Mouse (Mus musculus) right cerebral cortex, postnatal 25 days (tissue): ENCODE measurements at regions not wholly inside any gene's neighbourhood (a gene's known extent, or its start where the extent isn't known, plus 50 kb on each side); places are given as distances from the start of the nearest gene placed in this dataset.

Experiments used
- DNase-seq: peaks from one replicate; pipeline ENCODE4 v3.0.0; 2022

GRCm38 (mm10) chr9:27557886-27558285 lies 161.3 kb downstream of the Spata19 start:
- no peak for DNase-seq

GRCm38 (mm10) chr9:27558286-27558685 lies 161.7 kb downstream of the Spata19 start:
- no peak for DNase-seq

GRCm38 (mm10) chr9:27568372-27569053 lies 171.9 kb downstream of the Spata19 start:
- DNase-seq: no peak

- no peak for DNase-seq
Measured at GRCm38 (mm10) chr9:27569054-27569387, 172.4 kb downstream of the Spata19 start.

- DNase-seq: no peak
Measured at GRCm38 (mm10) chr9:27617096-27617839, 173.3 kb upstream of the Opcml start.

GRCm38 (mm10) chr9:27634901-27635300 lies 155.7 kb upstream of the Opcml start:
- DNase-seq: no peak

- no peak for DNase-seq
Measured at GRCm38 (mm10) chr9:27640611-27641010, 150.0 kb upstream of the Opcml start.

- DNase-seq: no peak
Measured at GRCm38 (mm10) chr9:27643312-27643711, 147.3 kb upstream of the Opcml start.

GRCm38 (mm10) chr9:27643916-27644315 lies 146.7 kb upstream of the Opcml start:
- no peak for DNase-seq

GRCm38 (mm10) chr9:27645435-27645834 lies 145.1 kb upstream of the Opcml start:
- DNase-seq: no peak

GRCm38 (mm10) chr9:27646100-27646499 lies 144.5 kb upstream of the Opcml start:
- DNase-seq: no peak

- DNase-seq: no peak
Measured at GRCm38 (mm10) chr9:27646956-27647355, 143.6 kb upstream of the Opcml start.

- no peak for DNase-seq
Measured at GRCm38 (mm10) chr9:27658001-27658400, 132.6 kb upstream of the Opcml start.

GRCm38 (mm10) chr9:27661431-27662300 lies 128.9 kb upstream of the Opcml start:
- no peak for DNase-seq

GRCm38 (mm10) chr9:27663230-27663629 lies 127.3 kb upstream of the Opcml start:
- no peak for DNase-seq

GRCm38 (mm10) chr9:27665659-27666058 lies 124.9 kb upstream of the Opcml start:
- no peak for DNase-seq

GRCm38 (mm10) chr9:27670032-27670740 lies 120.4 kb upstream of the Opcml start:
- DNase-seq: no peak

- DNase-seq: no peak
Measured at GRCm38 (mm10) chr9:27685325-27685724, 105.2 kb upstream of the Opcml start.

- no peak for DNase-seq
Measured at GRCm38 (mm10) chr9:27691616-27692015, 99.0 kb upstream of the Opcml start.

- DNase-seq: no peak
Measured at GRCm38 (mm10) chr9:27692751-27693150, 97.8 kb upstream of the Opcml start.

- DNase-seq: no peak
Measured at GRCm38 (mm10) chr9:27694805-27695593, 95.6 kb upstream of the Opcml start.

GRCm38 (mm10) chr9:27701559-27701958 lies 89.0 kb upstream of the Opcml start:
- no peak for DNase-seq
